Mouse (Mus musculus) hindlimb bud, embryonic 11.5 days (tissue): Measurements from ENCODE around the gene Nfkbiz.
"Not testable (repeated sequence)": the region's sequence is repeated elsewhere in the genome, so short reads cannot be mapped to it uniquely, and the experiment has no call there.

ENCODE experiments used
- DNase-seq: peaks from one replicate; pipeline ENCODE4 v3.0.0-alpha.2; 2012; ENCODE audit warnings: low read depth, low spot score; ENCODE audit errors: extremely low spot score

The Nfkbiz gene

GRCm38 (mm10) chr16:55838510-55839474 lies at the start of gene Nfkbiz:
Nfkbiz (minus strand) TSS chr16:55838899.
- peak; percentile 66 for DNase-seq

DNA sequence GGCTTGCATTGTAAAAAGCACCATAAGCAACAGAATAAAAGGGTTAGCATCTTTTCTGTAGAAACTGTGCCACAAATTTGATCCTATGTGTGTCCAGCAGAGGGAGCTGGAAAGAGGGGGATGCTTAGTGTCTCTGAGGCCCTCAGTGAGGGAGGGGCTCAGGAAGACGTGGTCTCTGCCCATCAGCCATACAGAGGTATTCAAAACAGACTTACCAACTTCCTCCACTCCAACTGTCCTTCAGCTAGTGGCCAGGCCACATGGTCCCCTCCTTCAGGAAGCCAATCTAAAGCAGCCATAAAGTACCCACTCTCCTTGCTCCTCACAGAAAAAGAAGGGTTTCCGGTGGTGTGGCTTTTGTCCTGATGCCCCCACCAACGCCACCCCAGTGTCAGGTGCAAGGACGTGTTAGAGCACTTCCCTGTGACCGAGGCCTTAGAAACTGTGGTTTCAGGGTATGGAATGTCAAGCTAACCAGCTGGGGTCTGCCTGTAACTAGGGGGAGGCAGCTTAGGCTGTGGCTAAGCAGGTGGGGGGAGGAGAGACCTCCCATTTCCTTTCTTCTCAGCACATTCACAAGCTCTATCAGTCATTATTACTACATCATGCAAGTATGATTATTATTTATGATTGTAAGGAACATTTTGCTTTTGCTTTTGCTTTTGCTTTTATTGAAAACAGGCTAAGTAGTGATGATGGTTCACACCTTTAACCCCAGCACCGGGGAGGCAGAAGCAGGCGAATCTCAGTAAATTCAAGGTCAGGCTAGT lies 49.3 kb upstream of the Nfkbiz start:
- no peak for DNase-seq

- DNase-seq, result no peak
These were observed 45.5 kb upstream of the Nfkbiz start for GRCm38 (mm10) chr16:55884246-55884645.

DNA sequence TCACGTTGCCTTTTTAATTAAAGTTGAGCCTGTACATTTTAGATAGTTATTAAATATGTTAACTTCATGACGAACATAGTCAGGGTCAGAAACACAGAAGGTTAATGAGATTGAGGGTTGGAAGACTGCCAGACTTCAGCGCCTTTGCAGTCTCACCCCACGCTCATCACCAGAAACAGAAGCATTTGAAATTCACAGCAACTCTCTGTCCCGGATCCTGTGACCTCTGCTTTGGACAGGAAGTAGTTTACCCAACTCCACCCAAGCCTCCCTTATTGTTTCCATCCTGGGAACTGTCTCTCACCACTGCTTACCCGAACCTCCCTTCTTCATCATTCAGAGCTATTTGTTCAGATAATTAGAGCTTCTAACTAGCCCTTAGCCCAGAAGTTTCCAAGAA lies 37.3 kb upstream of the Nfkbiz start:
- no peak for DNase-seq

DNA sequence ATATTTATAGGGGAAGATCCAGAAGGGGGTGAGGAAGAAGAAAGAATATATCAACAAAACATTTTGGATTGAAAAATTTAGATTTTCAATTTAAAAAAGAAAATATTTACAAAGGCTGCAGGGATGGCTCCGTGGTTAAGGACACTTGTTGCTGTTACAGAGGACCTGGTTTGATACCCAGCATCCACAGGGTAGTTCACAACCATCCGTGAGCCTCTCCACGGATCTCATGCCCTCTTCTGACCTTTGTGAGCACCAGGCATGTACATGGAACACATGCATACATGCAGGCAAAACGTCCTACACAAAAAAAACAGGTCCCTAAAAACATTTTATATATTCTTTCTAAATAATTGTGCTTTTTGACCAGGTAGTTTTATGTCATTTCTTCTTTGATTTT lies 25.1 kb upstream of the Nfkbiz start:
- no peak for DNase-seq

- peak; percentile 30 for DNase-seq
These were observed 24.6 kb upstream of the Nfkbiz start for GRCm38 (mm10) chr16:55863149-55863815.

- DNase-seq, result no peak
These were observed 22.4 kb upstream of the Nfkbiz start for GRCm38 (mm10) chr16:55861104-55861503.

- DNase-seq, result not testable (repeated sequence)
These were observed 20.7 kb upstream of the Nfkbiz start for GRCm38 (mm10) chr16:55859421-55859820.

DNA sequence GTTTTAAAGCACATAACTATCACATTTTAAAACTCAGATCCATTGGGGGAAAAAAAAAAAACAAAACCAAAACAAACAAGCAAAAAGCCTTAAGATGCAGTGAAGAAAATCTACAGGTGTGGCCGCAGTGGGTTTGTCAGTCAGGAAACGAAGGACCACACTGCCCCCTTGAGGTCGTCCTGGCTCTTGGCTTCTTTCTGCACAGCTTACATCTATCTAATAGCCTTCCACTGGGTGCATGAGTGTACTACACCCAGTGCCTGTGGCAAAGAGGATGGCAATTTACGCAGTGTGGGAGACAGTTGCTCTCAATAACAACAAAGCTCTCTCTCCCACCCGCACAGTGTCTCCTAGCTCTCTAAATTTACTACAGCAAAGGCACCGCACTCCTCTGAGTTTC lies 19.8 kb upstream of the Nfkbiz start:
- DNase-seq, result no peak

DNA sequence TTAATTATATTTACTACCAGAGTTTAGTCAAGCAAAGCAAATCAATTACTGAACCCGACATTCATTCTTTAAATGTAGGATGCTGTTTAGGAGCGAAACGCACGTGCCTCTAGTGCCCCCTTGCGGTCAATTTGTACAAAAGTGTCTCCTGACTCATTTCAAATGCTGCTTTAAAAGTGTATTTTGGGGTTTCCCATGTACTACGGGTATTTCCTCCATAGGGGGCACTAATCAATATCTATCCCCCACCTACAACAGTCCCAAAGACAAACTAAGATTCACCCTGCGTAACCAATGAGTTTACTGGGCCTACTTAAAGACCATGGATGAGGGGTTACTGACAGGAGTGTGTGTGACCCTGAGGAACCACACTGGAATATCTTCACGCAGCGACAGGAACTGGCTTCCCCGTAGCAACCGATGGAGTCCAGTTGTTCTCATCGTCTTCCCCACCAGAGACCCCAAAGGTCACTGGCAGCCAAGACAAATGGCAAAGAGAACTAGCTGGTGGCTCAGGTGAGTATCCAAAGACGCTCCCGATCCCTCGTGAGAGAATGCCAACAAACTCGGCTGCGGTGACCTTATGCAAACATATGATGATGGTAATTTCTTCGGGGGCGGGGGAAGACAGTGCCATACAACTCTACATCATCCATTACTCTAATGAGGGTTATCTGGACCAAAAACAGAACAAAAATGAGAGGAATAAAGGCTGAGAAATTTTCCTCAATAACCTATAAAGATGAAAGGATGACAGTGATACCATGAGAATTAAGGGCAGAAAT lies 14.4 kb upstream of the Nfkbiz start:
- peak; percentile 77 for DNase-seq

DNA sequence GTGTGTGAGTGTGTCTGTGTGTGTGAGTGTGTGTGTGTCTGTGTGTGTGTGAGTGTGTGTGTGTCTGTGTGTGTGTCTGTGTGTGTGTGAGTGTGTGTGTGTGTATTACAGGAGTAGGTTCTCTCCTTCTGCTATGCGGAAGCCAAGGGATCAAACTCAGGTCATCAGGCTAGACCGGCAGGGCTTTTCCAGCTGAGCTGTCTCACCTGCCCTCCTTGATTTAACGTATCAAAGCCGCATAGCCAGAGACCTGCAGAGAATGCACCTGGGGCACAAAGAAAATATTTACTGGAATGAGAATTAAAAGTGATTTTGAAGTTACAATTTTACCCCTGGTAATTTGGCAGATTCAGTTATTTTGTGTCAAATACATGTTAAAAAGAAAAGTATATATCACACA lies 13.8 kb upstream of the Nfkbiz start:
- DNase-seq, result no peak

- no peak for DNase-seq
These were observed 11.8 kb upstream of the Nfkbiz start for GRCm38 (mm10) chr16:55850485-55850884.

GRCm38 (mm10) chr16:55847679-55848078 lies 9.0 kb upstream of the Nfkbiz start:
- DNase-seq, result no peak

DNA sequence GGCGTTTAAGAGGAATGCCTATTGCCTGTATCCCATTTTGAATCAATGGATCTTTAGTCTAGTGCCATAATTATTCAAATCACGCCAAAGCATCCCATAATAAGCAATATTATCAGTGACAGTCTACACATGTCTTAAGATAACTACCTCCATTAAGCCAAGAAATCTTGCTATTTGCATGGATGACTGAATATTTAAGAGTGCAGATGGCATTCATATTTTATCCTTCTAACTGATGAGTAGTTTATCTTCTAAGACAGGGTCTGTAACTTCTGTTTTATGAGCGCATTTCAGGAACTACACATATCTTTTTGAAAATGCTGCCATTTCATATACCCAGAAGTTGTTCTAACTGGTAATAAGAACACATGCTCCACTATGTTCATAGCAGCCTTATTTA lies 6.1 kb upstream of the Nfkbiz start:
- no peak for DNase-seq

DNA sequence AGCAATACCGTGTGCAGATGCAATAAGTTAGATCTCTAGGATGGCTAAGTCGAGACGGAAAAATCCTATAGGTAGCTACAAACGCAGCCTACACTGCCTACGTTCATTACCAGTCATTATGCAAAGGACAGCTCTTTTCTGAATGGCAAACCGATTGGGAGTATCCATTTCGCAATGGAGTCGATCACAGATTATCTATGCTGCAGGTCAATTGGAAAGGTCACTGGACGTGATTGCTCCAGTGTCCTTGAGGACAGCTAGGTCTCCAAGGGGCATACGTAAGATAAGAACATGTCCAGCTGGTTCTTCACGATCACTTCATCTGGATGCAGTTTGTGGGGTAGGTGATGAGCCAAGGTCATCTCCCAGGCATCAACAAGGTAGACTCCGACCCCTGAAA lies 5.2 kb upstream of the Nfkbiz start:
- no peak for DNase-seq

DNA sequence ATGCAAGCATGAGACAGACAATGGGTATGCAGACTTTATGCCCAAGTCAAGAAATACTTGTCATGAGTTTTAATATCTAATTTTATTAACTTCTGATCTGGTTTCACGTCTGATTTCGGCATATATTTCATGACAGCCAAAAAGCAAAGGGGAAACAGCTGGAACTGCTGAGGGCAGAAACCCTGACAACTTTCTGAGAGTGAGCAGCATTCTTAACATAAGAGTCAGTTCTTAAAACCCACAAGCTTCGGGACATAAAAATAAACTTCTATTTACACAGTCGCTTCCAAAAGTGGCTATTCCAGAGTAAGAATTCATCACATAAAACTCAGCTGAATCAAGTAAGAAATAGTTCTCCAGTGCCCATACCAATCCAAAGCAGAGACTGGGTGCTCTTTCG lies 4.4 kb upstream of the Nfkbiz start:
- no peak for DNase-seq

- no peak for DNase-seq
These were observed 2.8 kb upstream of the Nfkbiz start for GRCm38 (mm10) chr16:55841506-55841905.

- DNase-seq, result no peak
These were observed 580 bp downstream of the Nfkbiz start for GRCm38 (mm10) chr16:55838129-55838509.

DNA sequence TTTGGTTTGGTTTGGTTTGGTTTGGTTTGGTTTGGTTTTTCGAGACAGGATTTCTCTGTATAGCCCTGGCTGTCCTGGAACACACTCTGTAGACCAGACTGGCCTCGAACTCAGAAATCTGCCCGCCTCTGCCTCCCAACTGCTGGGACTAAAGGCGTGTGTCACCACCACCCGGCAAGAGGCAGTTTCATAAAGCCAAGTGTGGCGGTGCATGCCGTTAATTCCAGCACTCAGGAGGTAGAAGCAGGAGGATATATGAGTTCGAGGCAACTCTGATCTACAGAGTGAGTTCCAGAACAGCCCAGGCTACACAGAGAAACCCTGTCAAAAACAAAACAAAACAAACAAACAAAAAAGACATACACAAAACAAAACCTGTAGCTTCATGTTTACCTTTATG lies 1.0 kb downstream of the Nfkbiz start:
- not testable (repeated sequence) for DNase-seq

- DNase-seq, result no peak
These were observed 1.5 kb downstream of the Nfkbiz start for GRCm38 (mm10) chr16:55837168-55837567.

DNA sequence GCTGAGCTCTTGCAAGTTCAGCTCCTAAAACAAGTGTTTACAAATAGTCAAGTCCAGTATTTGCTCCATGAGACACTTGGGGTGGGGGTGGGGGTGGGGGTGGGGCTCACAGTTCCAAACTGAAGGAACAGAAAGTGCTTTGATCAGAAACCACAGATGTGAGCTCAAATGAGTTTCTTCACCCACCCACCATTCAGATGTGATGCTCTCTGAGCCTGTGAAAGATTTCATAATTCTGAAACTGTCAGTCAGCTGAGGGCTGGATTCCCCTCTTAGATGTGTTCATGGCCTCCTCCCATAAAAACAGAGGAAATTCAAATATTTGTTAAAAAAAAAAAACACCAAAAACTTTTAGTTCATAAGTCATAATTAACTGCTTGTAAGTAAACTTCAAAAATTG lies 2.9 kb downstream of the Nfkbiz start:
- no peak for DNase-seq
